Mouse (Mus musculus): ENCODE data around the gene Krt5. TPM values are rescaled to one million over a fixed set of nuclear protein-coding genes. Genes with fewer than 3 reads are reported as not detected.

Gene Krt5
- polyA plus RNA-seq (2012; fragmentation: generic; extraction: Trizol) = 0.02 TPM
- long read RNA-seq, experiment 1 = 0 reads
- long read RNA-seq, experiment 2 = 0 reads

DNA sequence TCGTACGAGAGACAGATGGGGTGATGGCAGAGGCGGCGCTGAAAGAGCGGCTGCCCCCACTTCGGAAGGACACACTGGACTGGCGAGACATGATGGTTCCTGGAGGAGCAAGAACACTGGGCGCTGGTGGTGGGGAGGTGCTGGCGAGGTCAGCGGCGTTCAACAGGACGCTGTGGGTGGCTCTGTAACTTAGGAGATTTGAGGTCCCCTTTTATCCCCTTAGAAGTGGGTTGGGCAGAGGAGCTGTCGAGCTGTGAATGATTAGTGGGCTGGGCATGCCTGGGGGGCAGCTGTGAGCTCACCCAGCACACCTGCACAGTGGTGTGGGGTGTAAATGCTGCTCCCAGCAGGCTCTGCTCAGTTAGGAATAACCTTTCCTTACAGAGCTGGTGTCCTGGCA lies at the start of gene Krt5:
TSS of gene Krt5 (minus strand) at position 179 of the 400 bp plus-strand sequence.
- Histone ChIP-seq H3K79me2 (ENCODE audit: control insufficient read depth, insufficient read depth) (no peaks in the 10 kb centered on the region), H3ac (ENCODE audit: control insufficient read depth, insufficient read length, low read depth) (no peak within 1 kb of the TSS), H3K27me3 (ENCODE audit: control insufficient read depth, insufficient read depth, insufficient read length) (peaks cover 18% of the 10 kb centered on the region), H3K36me3 (ENCODE audit: control insufficient read depth, insufficient read depth) (no peaks in the 10 kb centered on the region), H3K79me3 (ENCODE audit: low read depth) (no peaks in the 10 kb centered on the region), H3K4me3 (ENCODE audit: insufficient read depth, poor library complexity, severe bottlenecking) (no peak within 1 kb of the TSS)
- no peak for TF ChIP-seq FOSL1 (IDR thresholded peaks at IDR 0.05; ENCODE audit: insufficient read depth, low read length, poor library complexity, severe bottlenecking)
- no peak for TF ChIP-seq MYOD1 (IDR thresholded peaks at IDR 0.05; ENCODE audit: control insufficient read depth, insufficient read length, low read depth)
- no peak for TF ChIP-seq USF1 (IDR thresholded peaks at IDR 0.05; ENCODE audit: low read depth)
- TF ChIP-seq MAX (IDR thresholded peaks at IDR 0.05) = no peak
- TF ChIP-seq CTCF (IDR thresholded peaks at IDR 0.05; ENCODE audit: control insufficient read depth, insufficient read depth, insufficient read length) = no peak

DNA sequence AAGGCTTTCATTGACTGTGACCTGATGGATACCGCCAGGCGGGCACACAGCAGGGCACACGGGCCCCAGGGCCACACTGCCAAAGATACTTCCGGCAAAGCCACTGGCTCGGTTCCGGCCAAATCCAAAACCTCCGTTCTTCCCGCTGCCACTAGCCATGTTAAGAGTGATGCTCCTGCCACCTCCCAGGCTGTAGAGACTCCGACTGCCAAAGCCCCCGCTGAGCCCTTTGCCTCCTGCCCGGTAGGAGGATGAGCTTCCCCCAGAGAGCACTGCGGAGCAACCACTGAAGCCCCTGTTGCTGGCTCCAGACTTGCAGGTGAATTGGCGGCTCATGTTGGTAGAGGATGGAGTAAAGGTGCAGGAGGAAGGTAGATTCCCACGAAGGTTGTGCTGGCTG lies 30.0 kb upstream of the Krt5 start, which contains the start of gene Krt71:
TSS of gene Krt71 (minus strand) at position 399 of the 400 bp plus-strand sequence.
- Histone ChIP-seq H3ac (ENCODE audit: control insufficient read depth, insufficient read length, low read depth) (no peak within 1 kb of the TSS), H3K79me2 (ENCODE audit: control insufficient read depth, insufficient read depth) (no peaks in the 10 kb centered on the region), H3K79me3 (ENCODE audit: low read depth) (no peaks in the 10 kb centered on the region), H3K27me3 (ENCODE audit: control insufficient read depth, insufficient read depth, insufficient read length) (peaks cover 52% of the 10 kb centered on the region), H3K4me3 (ENCODE audit: insufficient read depth, poor library complexity, severe bottlenecking) (no peak within 1 kb of the TSS), H3K36me3 (ENCODE audit: control insufficient read depth, insufficient read depth) (no peaks in the 10 kb centered on the region)
- TF ChIP-seq USF1 (IDR thresholded peaks at IDR 0.05; ENCODE audit: low read depth) = no peak

DNA sequence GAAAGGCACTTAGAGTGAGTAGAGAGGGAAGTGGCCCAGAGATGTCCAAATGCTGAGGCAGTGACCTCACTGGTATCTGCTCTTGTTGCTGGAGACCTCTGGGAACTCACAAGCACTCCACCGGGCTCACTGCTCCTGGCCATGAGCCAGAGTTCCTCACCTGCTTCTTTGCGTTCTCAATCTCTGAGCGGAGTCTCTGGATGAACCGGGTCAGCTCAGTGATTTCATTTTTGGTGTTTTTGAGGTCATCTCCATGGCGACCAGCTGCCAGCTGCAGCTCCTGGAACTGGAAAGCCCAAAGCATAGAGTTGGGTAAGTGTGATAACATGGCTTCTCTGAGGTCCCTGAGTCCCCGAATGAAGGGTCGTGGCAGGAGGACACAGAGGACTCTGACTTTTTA lies 25.1 kb upstream of the Krt5 start:
- H3ac ChIP-seq (ENCODE audit: control insufficient read depth, insufficient read length, low read depth) = no peak overlapping the region
- H3K79me3 ChIP-seq (ENCODE audit: low read depth) = no peaks in the 10 kb centered on the region
- no peaks in the 10 kb centered on the region for H3K36me3 ChIP-seq (ENCODE audit: control insufficient read depth, insufficient read depth)
- H3K79me2 ChIP-seq (ENCODE audit: control insufficient read depth, insufficient read depth) = no peaks in the 10 kb centered on the region
- TF ChIP-seq CEBPB (IDR thresholded peaks at IDR 0.05; ENCODE audit: low read depth) (no peak), MAX (IDR thresholded peaks at IDR 0.05) (no peak), CTCF (IDR thresholded peaks at IDR 0.05; ENCODE audit: control insufficient read depth, insufficient read depth, insufficient read length) (no peak), USF1 (IDR thresholded peaks at IDR 0.05; ENCODE audit: low read depth) (no peak), MYOG (IDR thresholded peaks at IDR 0.05; ENCODE audit: control insufficient read depth, extremely low read depth, insufficient read length) (no peak), FOSL1 (IDR thresholded peaks at IDR 0.05; ENCODE audit: insufficient read depth, low read length, poor library complexity, severe bottlenecking) (no peak)
- H3K27me3 ChIP-seq (ENCODE audit: control insufficient read depth, insufficient read depth, insufficient read length) = peaks cover 39% of the 10 kb centered on the region
- no peak overlapping the region for H3K4me3 ChIP-seq (ENCODE audit: insufficient read depth, poor library complexity, severe bottlenecking)

DNA sequence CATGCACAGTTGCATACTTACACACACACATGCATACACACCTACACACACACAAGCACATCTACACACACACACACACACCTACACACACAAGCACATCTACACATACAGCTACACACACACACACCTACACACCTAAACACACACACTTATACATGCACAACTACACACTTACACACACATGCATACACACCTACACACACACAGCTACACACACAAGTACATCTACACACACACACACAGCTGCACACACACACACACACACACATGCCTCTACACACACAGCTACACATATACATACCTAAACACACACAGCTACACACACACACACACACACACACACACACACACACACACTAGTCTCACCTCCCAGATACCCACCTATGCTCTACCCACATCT lies 18.0 kb upstream of the Krt5 start:
- Histone ChIP-seq H3ac (ENCODE audit: control insufficient read depth, insufficient read length, low read depth) (no peak overlapping the region), H3K4me3 (ENCODE audit: insufficient read depth, poor library complexity, severe bottlenecking) (no peak overlapping the region), H3K36me3 (ENCODE audit: control insufficient read depth, insufficient read depth) (no peaks in the 10 kb centered on the region), H3K27me3 (ENCODE audit: control insufficient read depth, insufficient read depth, insufficient read length) (peaks cover 13% of the 10 kb centered on the region), H3K79me2 (ENCODE audit: control insufficient read depth, insufficient read depth) (no peaks in the 10 kb centered on the region), H3K79me3 (ENCODE audit: low read depth) (no peaks in the 10 kb centered on the region)
- TF ChIP-seq MAX (IDR thresholded peaks at IDR 0.05) = no peak
- TF ChIP-seq FOSL1 (IDR thresholded peaks at IDR 0.05; ENCODE audit: insufficient read depth, low read length, poor library complexity, severe bottlenecking) = no peak
- TF ChIP-seq USF1 (IDR thresholded peaks at IDR 0.05; ENCODE audit: low read depth) = no peak
- no peak for TF ChIP-seq MYOG (IDR thresholded peaks at IDR 0.05; ENCODE audit: control insufficient read depth, extremely low read depth, insufficient read length)
- no peak for TF ChIP-seq CEBPB (IDR thresholded peaks at IDR 0.05; ENCODE audit: low read depth)
- no peak for TF ChIP-seq MYOD1 (IDR thresholded peaks at IDR 0.05; ENCODE audit: control insufficient read depth, insufficient read length, low read depth)
- no peak for TF ChIP-seq CTCF (IDR thresholded peaks at IDR 0.05; ENCODE audit: control insufficient read depth, insufficient read depth, insufficient read length)

DNA sequence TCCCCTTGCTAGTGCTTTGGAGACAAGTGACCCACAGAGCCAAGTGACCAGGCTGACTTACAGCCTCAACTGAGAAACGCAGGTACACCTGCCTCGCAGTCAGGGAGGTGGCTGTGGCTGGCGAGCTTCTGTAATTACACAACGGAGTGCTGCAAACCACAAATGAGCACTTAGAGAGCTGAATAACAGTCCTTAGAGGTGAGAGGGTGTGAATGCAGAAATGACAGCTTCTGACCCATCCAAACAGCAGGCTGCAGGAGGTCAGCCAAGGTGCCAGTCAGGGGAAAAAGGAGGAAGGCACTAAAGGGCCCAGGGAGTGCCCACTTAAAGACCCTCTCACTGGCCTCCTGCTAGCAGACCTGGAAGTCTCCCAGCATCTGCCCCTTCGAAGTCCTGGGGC lies 12.0 kb upstream of the Krt5 start:
- TF ChIP-seq CTCF (IDR thresholded peaks at IDR 0.05; ENCODE audit: control insufficient read depth, insufficient read depth, insufficient read length) (no peak), USF1 (IDR thresholded peaks at IDR 0.05; ENCODE audit: low read depth) (no peak), FOSL1 (IDR thresholded peaks at IDR 0.05; ENCODE audit: insufficient read depth, low read length, poor library complexity, severe bottlenecking) (no peak), MAX (IDR thresholded peaks at IDR 0.05) (no peak), MYOG (IDR thresholded peaks at IDR 0.05; ENCODE audit: control insufficient read depth, extremely low read depth, insufficient read length) (no peak), CEBPB (IDR thresholded peaks at IDR 0.05; ENCODE audit: low read depth) (no peak), MYOD1 (IDR thresholded peaks at IDR 0.05; ENCODE audit: control insufficient read depth, insufficient read length, low read depth) (no peak)
- Histone ChIP-seq H3K79me3 (ENCODE audit: low read depth) (no peaks in the 10 kb centered on the region), H3K36me3 (ENCODE audit: control insufficient read depth, insufficient read depth) (no peaks in the 10 kb centered on the region), H3K27me3 (ENCODE audit: control insufficient read depth, insufficient read depth, insufficient read length) (peaks cover 3% of the 10 kb centered on the region), H3K4me3 (ENCODE audit: insufficient read depth, poor library complexity, severe bottlenecking) (no peak overlapping the region), H3ac (ENCODE audit: control insufficient read depth, insufficient read length, low read depth) (no peak overlapping the region), H3K79me2 (ENCODE audit: control insufficient read depth, insufficient read depth) (no peaks in the 10 kb centered on the region)

DNA sequence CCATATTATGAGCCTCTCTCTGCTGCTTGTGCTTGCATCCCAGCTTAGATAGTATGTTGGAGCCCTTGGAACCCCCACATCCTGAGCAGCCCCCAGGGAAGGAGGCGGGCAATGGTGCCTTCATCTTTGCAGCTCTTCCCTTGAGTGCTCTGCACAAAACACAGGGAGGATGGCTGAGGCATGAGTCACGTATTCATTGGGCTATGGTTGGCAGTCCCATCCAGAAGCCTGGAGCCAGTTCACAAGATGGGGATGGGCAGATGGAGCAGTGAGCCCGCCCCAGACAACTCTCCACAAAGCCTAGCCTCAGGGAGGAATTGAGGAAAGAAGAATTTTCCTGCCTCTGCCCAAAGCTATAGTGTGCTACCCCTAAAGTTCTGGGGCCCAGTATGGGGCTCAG lies 3.1 kb upstream of the Krt5 start:
- H3K79me3 ChIP-seq (ENCODE audit: low read depth) = no peaks in the 10 kb centered on the region
- no peak overlapping the region for H3ac ChIP-seq (ENCODE audit: control insufficient read depth, insufficient read length, low read depth)
- no peak for TF ChIP-seq CEBPB (IDR thresholded peaks at IDR 0.05; ENCODE audit: low read depth)
- no peak for TF ChIP-seq USF1 (IDR thresholded peaks at IDR 0.05; ENCODE audit: low read depth)
- TF ChIP-seq CTCF (IDR thresholded peaks at IDR 0.05; ENCODE audit: control insufficient read depth, insufficient read depth, insufficient read length) = no peak
- no peak for TF ChIP-seq MAX (IDR thresholded peaks at IDR 0.05)
- TF ChIP-seq FOSL1 (IDR thresholded peaks at IDR 0.05; ENCODE audit: insufficient read depth, low read length, poor library complexity, severe bottlenecking) = no peak
- no peak for TF ChIP-seq MYOG (IDR thresholded peaks at IDR 0.05; ENCODE audit: control insufficient read depth, extremely low read depth, insufficient read length)
- no peaks in the 10 kb centered on the region for H3K36me3 ChIP-seq (ENCODE audit: control insufficient read depth, insufficient read depth)
- H3K4me3 ChIP-seq (ENCODE audit: insufficient read depth, poor library complexity, severe bottlenecking) = no peak overlapping the region
- no peaks in the 10 kb centered on the region for H3K79me2 ChIP-seq (ENCODE audit: control insufficient read depth, insufficient read depth)
- peaks cover 14% of the 10 kb centered on the region for H3K27me3 ChIP-seq (ENCODE audit: control insufficient read depth, insufficient read depth, insufficient read length)

Measured in C2C12 (cell line).